Mouse (Mus musculus): Measurements from ENCODE around the gene Slc22a21.

DNA sequence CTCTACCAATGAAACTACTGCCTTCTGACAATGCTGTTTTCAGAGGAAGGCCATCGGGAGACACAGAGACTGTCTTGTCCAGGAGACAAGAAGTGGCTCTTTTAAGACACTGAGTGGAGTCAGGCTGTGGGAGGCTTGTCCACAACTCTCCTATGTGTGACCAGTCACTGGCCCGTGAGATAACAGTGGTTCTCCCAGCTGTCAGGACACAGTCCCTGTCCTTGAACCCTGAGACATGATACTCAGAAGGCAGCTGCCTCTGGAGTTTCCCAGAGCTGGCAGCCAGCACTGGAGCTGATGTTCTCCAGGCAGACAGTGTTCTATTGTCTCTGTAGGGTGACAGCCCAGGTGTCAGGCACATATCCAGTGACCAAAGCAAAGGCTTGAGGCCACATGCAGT is 17.5 kb upstream of the Slc22a21 start:
- TF ChIP-seq NANOG (IDR thresholded peaks at IDR 0.05; ENCODE audit: borderline replicate concordance, low read length) (no peak), CTCF (conservative IDR thresholded peaks at IDR 0.05; ENCODE audit: low read length) (no peak), POU5F1 (IDR thresholded peaks at IDR 0.05; ENCODE audit: borderline replicate concordance, low read length) (no peak)
